ENCODE assay signal across 33 mouse cellular contexts in genomic region chr7:142995004-142995403, GRCm38 (mm10). TPM values are rescaled to one million over a fixed set of nuclear protein-coding genes. Genes with fewer than 3 reads are reported as not detected.
A peak's percentile ranks its signal among the peaks of the same experiment; 100 is the strongest.
DNase-seq lines count a peak whose midpoint lies in the region; ATAC-seq and TF ChIP-seq lines count a peak whose summit lies in the region.
"Had no signal": no experiment of that assay in that cellular context is flagged by ENCODE, and none has a peak within 500 bp of the region (broad histone marks: within the 10 kb centered on the region; RNA-seq: fewer than 3 reads in every experiment).

No protein-coding gene starts in this region.

- H3K27ac ChIP-seq in liver, embryonic 14.5 days, result peak overlapping the region; percentile 81
- peak overlapping the region; percentile 88 for H3K27ac ChIP-seq in liver, embryonic 15.5 days (replicated peaks)
- H3K27ac ChIP-seq in forebrain, embryonic 12.5 days, result no peak overlapping the region
- H3K27ac ChIP-seq: embryonic facial prominence, embryonic 10.5 days; embryonic facial prominence, embryonic 15.5 days; forebrain, embryonic 15.5 days; gastrocnemius, adult 2 months; heart, adult 2 months; heart, embryonic 13.5 days; hindbrain, embryonic 14.5 days; macrophage; midbrain, embryonic 10.5 days; midbrain, embryonic 15.5 days; neural tube, embryonic 13.5 days; stomach, embryonic 15.5 days had no signal

- ATAC-seq in liver, embryonic 14.5 days (ENCODE audit: insufficient read depth), result no peak
- ATAC-seq in liver, embryonic 15.5 days (ENCODE audit: insufficient read depth), result no peak
- no peak for ATAC-seq in frontal cortex, adult (ENCODE audit: low TSS enrichment)
- ATAC-seq in forebrain, embryonic 12.5 days (ENCODE audit: low FRiP score), result no peak
- ATAC-seq: forebrain, embryonic 15.5 days; inflammation-experienced regulatory T-cells, adult 6 months; midbrain, embryonic 15.5 days had no signal

- no peak overlapping the region for H3K4me3 ChIP-seq in liver, embryonic 14.5 days (ENCODE audit: insufficient read depth in 1 of 2, low read depth in 2 of 2, low read length in 2 of 2)
- no peak overlapping the region for H3K4me3 ChIP-seq in liver, embryonic 15.5 days (replicated peaks)
- no peak overlapping the region for H3K4me3 ChIP-seq in forebrain, embryonic 12.5 days (replicated peaks)
- H3K4me3 ChIP-seq: embryonic facial prominence, embryonic 10.5 days; embryonic facial prominence, embryonic 15.5 days; forebrain, embryonic 15.5 days; gastrocnemius, adult 2 months; heart, adult 2 months; heart, embryonic 13.5 days; midbrain, embryonic 10.5 days; midbrain, embryonic 15.5 days; neural tube, embryonic 13.5 days; stomach, embryonic 15.5 days had no signal

- H3K27me3 ChIP-seq in liver, embryonic 14.5 days (ENCODE audit: control insufficient read depth, insufficient read depth, low read length), result no peaks in the 10 kb centered on the region
- H3K27me3 ChIP-seq in liver, embryonic 15.5 days, result peaks cover 19% of the 10 kb centered on the region
- H3K27me3 ChIP-seq in forebrain, embryonic 12.5 days, result 0 out of 2 replicates have a peak, but pooled peaks cover 3% of the 10 kb centered on the region
- H3K27me3 ChIP-seq: embryonic facial prominence, embryonic 15.5 days; forebrain, embryonic 15.5 days; heart, embryonic 13.5 days; midbrain, embryonic 15.5 days; neural tube, embryonic 13.5 days; stomach, embryonic 15.5 days had no signal

- TF ChIP-seq EP300 in liver, embryonic 14.5 days (IDR thresholded peaks at IDR 0.05; ENCODE audit: low read depth), result no peak

- no peak for TF ChIP-seq CTCF in liver, embryonic 14.5 days (IDR thresholded peaks at IDR 0.05; ENCODE audit: low read depth)

- no peaks in the 10 kb centered on the region for H3K9me3 ChIP-seq in liver, embryonic 14.5 days (ENCODE audit: control insufficient read depth, low read length)
- no peaks in the 10 kb centered on the region for H3K9me3 ChIP-seq in liver, embryonic 15.5 days (replicated peaks)
- H3K9me3 ChIP-seq in forebrain, embryonic 12.5 days, result no peaks in the 10 kb centered on the region
- H3K9me3 ChIP-seq: embryonic facial prominence, embryonic 10.5 days; embryonic facial prominence, embryonic 15.5 days; forebrain, embryonic 15.5 days; heart, embryonic 13.5 days; midbrain, embryonic 10.5 days; midbrain, embryonic 15.5 days; neural tube, embryonic 13.5 days; stomach, embryonic 15.5 days had no signal

- DNase-seq in liver, embryonic 14.5 days (ENCODE audit: low read depth in 3 of 3, low spot score in 3 of 3), result no peak
- no peak for DNase-seq in liver
- DNase-seq in T-cell, adult 2 months (ENCODE audit: low spot score), result peak; percentile 70
- peak; percentile 54 to 75 for DNase-seq in natural killer cell, adult 2 months (ENCODE audit: low spot score in 2 of 2)
- DNase-seq: adrenal gland, adult 2 months; adrenal gland, postnatal 36 days; B cell, adult 2 months; cerebellum, adult 2 months; cerebellum, postnatal 14 days; gastrocnemius, adult 2 months; gastrocnemius, postnatal 36 days; heart, adult 2 months; heart, postnatal 10 days; kidney, adult 11 months; kidney, postnatal 14 days; left cerebral cortex, postnatal 4 days; lung, adult 2 months; lung, postnatal 10 days; thymus, postnatal 25 days had no signal

- no peak overlapping the region; the same call in 1 of the 2 replicates for H3K9ac ChIP-seq in liver, embryonic 14.5 days (replicated peaks)
- H3K9ac ChIP-seq in liver, embryonic 15.5 days, result no peak overlapping the region
- no peak overlapping the region for H3K9ac ChIP-seq in forebrain, embryonic 12.5 days
- H3K9ac ChIP-seq: embryonic facial prominence, embryonic 15.5 days; forebrain, embryonic 15.5 days; heart, embryonic 13.5 days; hindbrain, embryonic 14.5 days; midbrain, embryonic 15.5 days; neural tube, embryonic 13.5 days; stomach, embryonic 15.5 days had no signal

- no peaks in the 10 kb centered on the region for H3K36me3 ChIP-seq in liver, embryonic 14.5 days (replicated peaks; ENCODE audit: control insufficient read depth, insufficient read depth, low read depth)
- H3K36me3 ChIP-seq in liver, embryonic 15.5 days (replicated peaks), result no peaks in the 10 kb centered on the region
- no peaks in the 10 kb centered on the region for H3K36me3 ChIP-seq in forebrain, embryonic 12.5 days (replicated peaks)
- H3K36me3 ChIP-seq: embryonic facial prominence, embryonic 10.5 days; embryonic facial prominence, embryonic 15.5 days; forebrain, embryonic 15.5 days; heart, embryonic 13.5 days; midbrain, embryonic 10.5 days; midbrain, embryonic 15.5 days; neural tube, embryonic 13.5 days; stomach, embryonic 15.5 days had no signal

- H3K4me2 ChIP-seq in liver, embryonic 14.5 days (ENCODE audit: low read depth), result no peak overlapping the region
- H3K4me2 ChIP-seq in liver, embryonic 15.5 days, result no peak overlapping the region
- no peak overlapping the region for H3K4me2 ChIP-seq in forebrain, embryonic 12.5 days
- H3K4me2 ChIP-seq: embryonic facial prominence, embryonic 15.5 days; forebrain, embryonic 15.5 days; heart, embryonic 13.5 days; hindbrain, embryonic 14.5 days; midbrain, embryonic 15.5 days; neural tube, embryonic 13.5 days; stomach, embryonic 15.5 days had no signal

- peaks cover 31 to 38% of the 10 kb centered on the region in 2 experiments for H3K4me1 ChIP-seq in liver, embryonic 14.5 days (replicated peaks; ENCODE audit: control insufficient read depth in 2 of 2, insufficient read depth in 2 of 2, low read length in 1 of 2)
- H3K4me1 ChIP-seq in liver, embryonic 15.5 days (replicated peaks), result peaks cover 39% of the 10 kb centered on the region
- H3K4me1 ChIP-seq in forebrain, embryonic 12.5 days, result no peaks in the 10 kb centered on the region
- H3K4me1 ChIP-seq: embryonic facial prominence, embryonic 10.5 days; forebrain, embryonic 15.5 days; midbrain, embryonic 10.5 days; midbrain, embryonic 15.5 days; neural tube, embryonic 13.5 days had no signal

RNA-seq across cellular contexts. Expression of gene Tspan32, which starts 9.8 kb away (rescaled TPM):
- polyA plus RNA-seq in liver, embryonic 14.5 days (2012; rRNA removed), result 40.7 and 47.7 TPM in 2 replicates
- polyA plus RNA-seq in liver, embryonic 14.5 days (2014; fragmentation: Nextera tagmentation; extraction: Ambion mirVana), result 78.4 and 87.9 TPM in 2 replicates
- polyA plus RNA-seq in liver, embryonic 15.5 days (2015; fragmentation: Nextera tagmentation; extraction: Ambion mirVana), result 80.3 and 82.2 TPM in 2 replicates
- polyA plus RNA-seq in forebrain, embryonic 12.5 days (2016; fragmentation: Nextera tagmentation; extraction: Ambion mirVana), result 1.3 and 1.5 TPM in 2 replicates

RNA-seq across cellular contexts. Expression of gene Ascl2, which starts 25.9 kb away (rescaled TPM):
- polyA plus RNA-seq in liver, embryonic 14.5 days (2012; rRNA removed), result 0.30 and 0.44 TPM in 2 replicates
- 0.19 and 0.36 TPM in 2 replicates for polyA plus RNA-seq in liver, embryonic 14.5 days (2014; fragmentation: Nextera tagmentation; extraction: Ambion mirVana)
- 0.25 and 0.44 TPM in 2 replicates for polyA plus RNA-seq in liver, embryonic 15.5 days (2015; fragmentation: Nextera tagmentation; extraction: Ambion mirVana)
- polyA plus RNA-seq in forebrain, embryonic 12.5 days (2016; fragmentation: Nextera tagmentation; extraction: Ambion mirVana), result 0.17 and 0.40 TPM in 2 replicates

RNA-seq across cellular contexts. Expression of gene Cd81, which starts 57.5 kb away (rescaled TPM):
- 48.0 and 56.2 TPM in 2 replicates for polyA plus RNA-seq in liver, embryonic 14.5 days (2012; rRNA removed)
- polyA plus RNA-seq in liver, embryonic 14.5 days (2014; fragmentation: Nextera tagmentation; extraction: Ambion mirVana), result 120 and 129 TPM in 2 replicates
- 132 and 141 TPM in 2 replicates for polyA plus RNA-seq in liver, embryonic 15.5 days (2015; fragmentation: Nextera tagmentation; extraction: Ambion mirVana)
- 199 and 205 TPM in 2 replicates for polyA plus RNA-seq in forebrain, embryonic 12.5 days (2016; fragmentation: Nextera tagmentation; extraction: Ambion mirVana)

Comparison
In these comparisons a context has a peak if more than half of its experiments do, and no peak if none do; other contexts are left out.
1. DNase-seq: peak in T-cell, adult 2 months (single experiment) and natural killer cell, adult 2 months (2 of 2); none in liver, embryonic 14.5 days (0 of 3) and liver (single experiment).
2. RNA of gene Tspan32, which starts 9.8 kb away (polyA plus RNA-seq): 80.3 to 82.2 TPM in liver, embryonic 15.5 days and 40.7 to 87.9 TPM in liver, embryonic 14.5 days; 1.3 to 1.5 TPM in forebrain, embryonic 12.5 days; every median in the first group is over 10 times any median in the second.